Mouse (Mus musculus) right cerebral cortex, postnatal 4 days (tissue): ENCODE measurements around the gene Olfr1368.
"Not testable (repeated sequence)": the region's sequence is repeated elsewhere in the genome, so short reads cannot be mapped to it uniquely, and the experiment has no call there.

Experiments used
- DNase-seq: peaks from one replicate; pipeline ENCODE4 v3.0.0-alpha.2; 2022

Olfr1368 gene

GRCm38 (mm10) chr13:21166936-21167909, 21.6 kb upstream of the Olfr1368 start:
- DNase-seq = peak; percentile 79

- no peak for DNase-seq
These were observed 16.9 kb upstream of the Olfr1368 start for GRCm38 (mm10) chr13:21162591-21162990.

- DNase-seq = no peak
These were observed 15.9 kb upstream of the Olfr1368 start for GRCm38 (mm10) chr13:21161591-21161990.

GRCm38 (mm10) chr13:21160657-21161590, 15.3 kb upstream of the Olfr1368 start:
- DNase-seq = peak; percentile 92

GRCm38 (mm10) chr13:21160041-21160511, 14.4 kb upstream of the Olfr1368 start:
- no peak for DNase-seq

GRCm38 (mm10) chr13:21159475-21159819, 13.8 kb upstream of the Olfr1368 start:
- DNase-seq = no peak

- peak; percentile 94 for DNase-seq
These were observed 13.3 kb upstream of the Olfr1368 start for GRCm38 (mm10) chr13:21158785-21159474.

GRCm38 (mm10) chr13:21158071-21158470, 12.4 kb upstream of the Olfr1368 start:
- DNase-seq = no peak

GRCm38 (mm10) chr13:21155888-21156287, 10.2 kb upstream of the Olfr1368 start:
- no peak for DNase-seq

GRCm38 (mm10) chr13:21142421-21142820, 3.2 kb downstream of the Olfr1368 start:
- no peak for DNase-seq

- not testable (repeated sequence) for DNase-seq
These were observed 16.3 kb downstream of the Olfr1368 start, which contains the start of gene Olfr263 for GRCm38 (mm10) chr13:21129339-21129738. Gene Olfr263 (plus strand): TSS chr13:21129639.

- no peak for DNase-seq
These were observed 31.5 kb downstream of the Olfr1368 start for GRCm38 (mm10) chr13:21114121-21114520.

- DNase-seq = not testable (repeated sequence)
These were observed 34.5 kb downstream of the Olfr1368 start, which contains the start of gene Olfr1369-ps1 for GRCm38 (mm10) chr13:21111183-21111582. Gene Olfr1369-ps1 (plus strand): TSS chr13:21111483.

- no peak for DNase-seq
These were observed 35.2 kb downstream of the Olfr1368 start for GRCm38 (mm10) chr13:21110441-21110840.

GRCm38 (mm10) chr13:21109759-21110158, 35.9 kb downstream of the Olfr1368 start:
- no peak for DNase-seq
